Comparison of ENCODE assay signal across 18 mouse cellular contexts in the genomic region with DNA sequence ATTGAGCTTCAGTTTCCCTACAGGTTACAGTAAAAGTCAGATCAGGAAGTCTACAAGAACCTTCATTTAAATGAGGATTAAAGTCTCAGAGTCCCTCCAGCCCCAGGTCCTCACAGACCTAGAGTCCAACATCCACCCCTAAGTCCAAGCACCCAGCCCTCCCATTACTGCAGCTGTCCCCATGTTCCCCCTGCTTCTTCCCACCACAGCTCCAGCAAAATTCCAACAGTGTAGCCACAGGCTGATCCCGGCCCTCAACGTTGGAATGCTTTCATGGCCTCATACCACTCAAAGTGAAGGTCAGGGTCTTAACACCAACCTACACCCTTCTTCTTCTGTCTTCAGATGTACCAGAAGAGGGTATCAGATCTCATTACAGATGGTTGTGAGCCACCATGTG. TPM values are rescaled to one million over a fixed set of nuclear protein-coding genes. Genes with fewer than 3 reads are reported as not detected.
DNase-seq lines count a peak whose midpoint lies in the region; ATAC-seq and TF ChIP-seq lines count a peak whose summit lies in the region.
"Had no signal": no experiment of that assay in that cellular context is flagged by ENCODE, and none has a peak within 500 bp of the region (broad histone marks: within the 10 kb centered on the region; RNA-seq: fewer than 3 reads in every experiment).

No protein-coding gene starts in this region.

- ATAC-seq in heart, embryonic 12.5 days (ENCODE audit: insufficient number of reproducible peaks, low FRiP score), result no peak
- ATAC-seq in kidney, embryonic 14.5 days (ENCODE audit: low FRiP score, low TSS enrichment), result no peak
- ATAC-seq in lung, postnatal 0 days, result no peak
- no peak for ATAC-seq in granulocyte monocyte progenitor cell, adult 5-6 weeks (replicated peaks; ENCODE audit: poor library complexity, severe bottlenecking)
- ATAC-seq: activated CD4-positive, CD25-positive, alpha-beta regulatory T cell, adult 4 months; Patski had no signal

- H3K9me3 ChIP-seq in heart, embryonic 12.5 days (replicated peaks), result no peaks in the 10 kb centered on the region
- no peaks in the 10 kb centered on the region for H3K9me3 ChIP-seq in kidney, embryonic 14.5 days (ENCODE audit: control insufficient read depth, low read length)
- no peaks in the 10 kb centered on the region for H3K9me3 ChIP-seq in lung, postnatal 0 days (ENCODE audit: low read length)
- H3K9me3 ChIP-seq: embryonic facial prominence, embryonic 13.5 days; liver, embryonic 15.5 days; neural tube, embryonic 13.5 days had no signal

- H3K27me3 ChIP-seq in heart, embryonic 12.5 days (replicated peaks), result no peaks in the 10 kb centered on the region
- H3K27me3 ChIP-seq in kidney, adult 2 months (replicated peaks; ENCODE audit: control insufficient read depth, insufficient read depth, low read length), result no peaks in the 10 kb centered on the region
- H3K27me3 ChIP-seq in kidney, embryonic 14.5 days (ENCODE audit: control insufficient read depth, insufficient read depth, low read length), result no peaks in the 10 kb centered on the region
- H3K27me3 ChIP-seq in lung, postnatal 0 days (replicated peaks; ENCODE audit: insufficient read depth, low read length), result no peaks in the 10 kb centered on the region
- no peaks in the 10 kb centered on the region for H3K27me3 ChIP-seq in small intestine, adult 2 months (ENCODE audit: control insufficient read depth, insufficient read depth, low read length)
- H3K27me3 ChIP-seq: embryonic facial prominence, embryonic 13.5 days; liver, embryonic 15.5 days; neural tube, embryonic 13.5 days; Patski had no signal

- no peak for TF ChIP-seq POLR2A in kidney, adult 2 months (IDR thresholded peaks at IDR 0.05; ENCODE audit: low read depth, low read length)
- TF ChIP-seq POLR2A in small intestine, adult 2 months (IDR thresholded peaks at IDR 0.05; ENCODE audit: low read depth, low read length), result no peak

- WGBS in heart, embryonic 12.5 days, result 75% methylated on average over 2 of the region's 2 CpGs
- WGBS in kidney, adult 2 months, result 68% methylated on average over 2 of the region's 2 CpGs
- WGBS in kidney, embryonic 14.5 days, result 72% methylated on average over 2 of the region's 2 CpGs
- WGBS in lung, postnatal 0 days, result 74% methylated on average over 2 of the region's 2 CpGs
- 68% methylated on average over 2 of the region's 2 CpGs for WGBS in small intestine, adult 2 months

- H3K4me3 ChIP-seq in heart, embryonic 12.5 days, result no peak overlapping the region
- H3K4me3 ChIP-seq in kidney, adult 2 months (ENCODE audit: insufficient read depth, low read depth, low read length), result no peak overlapping the region
- no peak overlapping the region for H3K4me3 ChIP-seq in kidney, embryonic 14.5 days (ENCODE audit: low read length)
- H3K4me3 ChIP-seq in lung, postnatal 0 days (ENCODE audit: low read depth, low read length), result no peak overlapping the region
- no peak overlapping the region for H3K4me3 ChIP-seq in small intestine, adult 2 months (ENCODE audit: low read depth, low read length)
- H3K4me3 ChIP-seq: embryonic facial prominence, embryonic 13.5 days; liver, embryonic 15.5 days; neural tube, embryonic 13.5 days had no signal

- no peak for TF ChIP-seq EP300 in lung, postnatal 0 days (IDR thresholded peaks at IDR 0.05)

- no peak overlapping the region for H3K9ac ChIP-seq in heart, embryonic 12.5 days
- no peak overlapping the region for H3K9ac ChIP-seq in kidney, embryonic 14.5 days (ENCODE audit: low read depth, low read length)
- H3K9ac ChIP-seq in lung, postnatal 0 days (replicated peaks; ENCODE audit: low read depth), result no peak overlapping the region
- H3K9ac ChIP-seq: embryonic facial prominence, embryonic 13.5 days; liver, embryonic 15.5 days; neural tube, embryonic 13.5 days had no signal

- H3K27ac ChIP-seq in heart, embryonic 12.5 days (ENCODE audit: poor library complexity, severe bottlenecking), result peak overlapping the region; percentile 67; the same call in 1 of the 2 replicates
- H3K27ac ChIP-seq in kidney, adult 2 months (ENCODE audit: insufficient read depth, low read depth, low read length), result peak overlapping the region; percentile 67
- no peak overlapping the region for H3K27ac ChIP-seq in kidney, embryonic 14.5 days (ENCODE audit: low read depth, low read length)
- peak overlapping the region; percentile 62; the same call in 1 of the 2 replicates for H3K27ac ChIP-seq in lung, postnatal 0 days (ENCODE audit: low read length)
- peak overlapping the region; percentile 20; the same call in 1 of the 2 replicates for H3K27ac ChIP-seq in small intestine, adult 2 months (ENCODE audit: insufficient read depth, low read depth, low read length)
- H3K27ac ChIP-seq: embryonic facial prominence, embryonic 13.5 days; liver, embryonic 15.5 days; neural tube, embryonic 13.5 days had no signal

- DNase-seq in heart, postnatal 25 days (ENCODE audit: low spot score), result no peak
- no peak for DNase-seq in kidney, adult 2 months
- no peak for DNase-seq in lung, postnatal 0 days (ENCODE audit: low spot score)
- no peak for DNase-seq in lung, postnatal 4 days
- DNase-seq: kidney, adult 18-20 months; kidney, postnatal 4 days; lung, postnatal 36 days; right cerebral cortex, postnatal 25 days had no signal

- peaks cover 15% of the 10 kb centered on the region for H3K36me3 ChIP-seq in heart, embryonic 12.5 days
- no peaks in the 10 kb centered on the region for H3K36me3 ChIP-seq in kidney, adult 2 months (ENCODE audit: control insufficient read depth, insufficient read depth, low read length)
- no peaks in the 10 kb centered on the region for H3K36me3 ChIP-seq in kidney, embryonic 14.5 days (ENCODE audit: control insufficient read depth, insufficient read depth, low read length)
- H3K36me3 ChIP-seq in lung, postnatal 0 days (ENCODE audit: insufficient read depth, low read length), result no peaks in the 10 kb centered on the region
- no peaks in the 10 kb centered on the region for H3K36me3 ChIP-seq in small intestine, adult 2 months (ENCODE audit: control insufficient read depth, insufficient read depth, low read length)
- H3K36me3 ChIP-seq: liver, embryonic 15.5 days; neural tube, embryonic 13.5 days had no signal

- intact Hi-C loops in heart, postnatal 25 days (cut with DNase I), result loop anchor here (5.0 kb wide), 1 partner anchor 36 kb away; the partner anchor contains the start of gene Pitpnm2

- H3K4me2 ChIP-seq in heart, embryonic 12.5 days, result no peak overlapping the region
- H3K4me2 ChIP-seq in kidney, embryonic 14.5 days (replicated peaks; ENCODE audit: low read depth, low read length), result no peak overlapping the region
- no peak overlapping the region for H3K4me2 ChIP-seq in lung, postnatal 0 days (replicated peaks; ENCODE audit: low read depth, low read length)
- H3K4me2 ChIP-seq: embryonic facial prominence, embryonic 13.5 days; liver, embryonic 15.5 days; midbrain, embryonic 11.5 days; neural tube, embryonic 13.5 days had no signal

- no peak for TF ChIP-seq CTCF in kidney, adult 2 months (conservative IDR thresholded peaks at IDR 0.05; ENCODE audit: insufficient read depth, insufficient read length, low read depth, low read length)
- TF ChIP-seq CTCF in lung, postnatal 0 days (IDR thresholded peaks at IDR 0.05), result no peak
- no peak for TF ChIP-seq CTCF in small intestine, adult 2 months (IDR thresholded peaks at IDR 0.05; ENCODE audit: extremely low read depth, insufficient read length, insufficient replicate concordance, low read depth, low read length)

- H3K4me1 ChIP-seq in heart, embryonic 12.5 days (replicated peaks), result peaks cover 90% of the 10 kb centered on the region
- H3K4me1 ChIP-seq in kidney, adult 2 months (ENCODE audit: control insufficient read depth, insufficient read depth, low read length), result peaks cover 2% of the 10 kb centered on the region; the same call in 1 of the 2 replicates
- peaks cover 12% of the 10 kb centered on the region for H3K4me1 ChIP-seq in kidney, embryonic 14.5 days (ENCODE audit: control insufficient read depth, insufficient read depth, low read length)
- peaks cover 10% of the 10 kb centered on the region; the same call in 1 of the 2 replicates for H3K4me1 ChIP-seq in lung, postnatal 0 days (ENCODE audit: insufficient read depth, low read depth, low read length)
- H3K4me1 ChIP-seq in small intestine, adult 2 months (ENCODE audit: control insufficient read depth, insufficient read depth, insufficient read length, low read length), result peaks cover 7% of the 10 kb centered on the region; the same call in 1 of the 2 replicates

RNA-seq across cellular contexts. Expression of gene Pitpnm2, which starts 37.9 kb away (rescaled TPM):
- polyA plus RNA-seq in heart, embryonic 12.5 days (2016; fragmentation: Nextera tagmentation; extraction: Ambion mirVana), result 7.5 and 7.8 TPM in 2 replicates
- 10 to 100 TPM; 42.5 to 50.9 TPM for total RNA-seq in heart, postnatal 25 days (2021)
- 17.3 and 19.8 TPM in 2 replicates for polyA plus RNA-seq in kidney, adult 2 months (2012; rRNA removed)
- 5.1 and 7.0 TPM in 2 replicates for polyA plus RNA-seq in kidney, embryonic 14.5 days (2014; fragmentation: Nextera tagmentation; extraction: Ambion mirVana)
- 9.2 and 10.5 TPM in 2 replicates for polyA plus RNA-seq in lung, postnatal 0 days (2015; fragmentation: Nextera tagmentation; extraction: Ambion mirVana)
- 19.5 and 19.6 TPM in 2 replicates for polyA plus RNA-seq in small intestine, adult 2 months (2012; rRNA removed)
- total RNA-seq in granulocyte monocyte progenitor cell, adult 5-6 weeks (2014; fragmentation: Nextera tagmentation), result 8.8 and 10.4 TPM in 2 replicates
- 3.1 and 4.1 TPM in 2 replicates for total RNA-seq in granulocyte monocyte progenitor cell, adult 5-6 weeks (2017)
